Mouse (Mus musculus): ENCODE results near the gene Msh3. TPM values are rescaled to one million over a fixed set of nuclear protein-coding genes. Genes with fewer than 3 reads are reported as not detected.

Gene Msh3
- polyA plus RNA-seq, 1 experiment from 2014 or later: 20.9 TPM

DNA sequence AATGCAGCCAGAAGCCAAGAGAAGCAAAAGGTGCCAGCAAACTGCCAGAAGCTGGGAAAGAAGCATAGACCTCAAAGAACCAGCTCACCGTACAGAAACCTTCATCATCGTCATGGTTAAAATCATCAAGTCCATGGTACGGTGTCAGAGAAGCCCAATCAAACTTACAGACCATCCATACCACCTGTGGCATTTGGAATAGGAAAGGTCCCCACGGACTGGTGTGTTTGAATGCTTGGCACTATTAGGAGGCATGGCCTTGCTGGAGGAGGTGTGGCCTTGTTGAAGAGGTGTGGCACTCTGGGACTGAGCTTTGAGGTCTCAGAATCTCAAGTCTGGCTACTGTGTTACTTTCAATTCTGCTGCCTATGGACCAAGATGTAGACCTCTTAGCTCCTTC lies 58.3 kb downstream of the Msh3 start:
- H3K4me1 ChIP-seq (ENCODE audit: control insufficient read depth, insufficient read depth, low read length): peaks cover 4% of the 10 kb centered on the region
- ATAC-seq (replicated peaks; ENCODE audit: insufficient number of reproducible peaks, low FRiP score, low TSS enrichment): no peak
- no peaks in the 10 kb centered on the region for H3K9me3 ChIP-seq (replicated peaks; ENCODE audit: control insufficient read depth, low read length)
- no peak overlapping the region for H3K9ac ChIP-seq (ENCODE audit: low read depth, low read length)
- H3K4me2 ChIP-seq: no peak overlapping the region
- H3K27me3 ChIP-seq (ENCODE audit: control insufficient read depth, insufficient read depth, low read length): no peaks in the 10 kb centered on the region
- H3K36me3 ChIP-seq (ENCODE audit: control insufficient read depth, insufficient read depth, low read length): peaks cover 2% of the 10 kb centered on the region; the same call in 1 of the 2 replicates
- no peak overlapping the region for H3K4me3 ChIP-seq (ENCODE audit: low read depth, low read length)
- H3K27ac ChIP-seq (ENCODE audit: low read depth, low read length): no peak overlapping the region
- 87% methylated on average over 4 of the region's 4 CpGs for WGBS (ENCODE audit: insufficient replicate concordance)

DNA sequence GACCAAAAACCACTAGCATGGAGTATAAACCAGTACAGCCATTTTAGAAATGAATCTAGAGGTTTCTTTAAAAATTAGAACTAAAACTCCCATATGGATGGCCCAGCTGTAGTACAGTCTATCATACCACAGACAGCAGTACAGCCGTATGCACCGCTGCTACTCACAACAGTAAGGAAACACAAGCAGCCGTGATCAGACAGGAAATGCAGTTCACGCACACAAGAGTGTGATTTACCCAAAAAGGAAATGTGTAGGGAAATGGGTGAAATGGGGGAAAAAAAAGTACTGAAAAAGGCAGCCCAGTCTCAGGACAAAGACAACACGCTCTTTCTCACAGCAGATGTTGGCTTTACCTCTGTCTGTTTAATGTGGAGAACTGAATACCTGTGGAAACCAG lies 60.9 kb downstream of the Msh3 start:
- no peak overlapping the region for H3K4me2 ChIP-seq
- no peaks in the 10 kb centered on the region for H3K4me1 ChIP-seq (ENCODE audit: control insufficient read depth, insufficient read depth, low read length)
- H3K36me3 ChIP-seq (ENCODE audit: control insufficient read depth, insufficient read depth, low read length): peaks cover 2% of the 10 kb centered on the region; the same call in 1 of the 2 replicates
- 71% methylated on average over 5 of the region's 5 CpGs for WGBS (ENCODE audit: insufficient replicate concordance)
- H3K9ac ChIP-seq (ENCODE audit: low read depth, low read length): no peak overlapping the region
- H3K9me3 ChIP-seq (replicated peaks; ENCODE audit: control insufficient read depth, low read length): no peaks in the 10 kb centered on the region
- no peak overlapping the region for H3K27ac ChIP-seq (ENCODE audit: low read depth, low read length)
- no peak for ATAC-seq (replicated peaks; ENCODE audit: insufficient number of reproducible peaks, low FRiP score, low TSS enrichment)
- H3K4me3 ChIP-seq (ENCODE audit: low read depth, low read length): no peak overlapping the region
- no peaks in the 10 kb centered on the region for H3K27me3 ChIP-seq (ENCODE audit: control insufficient read depth, insufficient read depth, low read length)

DNA sequence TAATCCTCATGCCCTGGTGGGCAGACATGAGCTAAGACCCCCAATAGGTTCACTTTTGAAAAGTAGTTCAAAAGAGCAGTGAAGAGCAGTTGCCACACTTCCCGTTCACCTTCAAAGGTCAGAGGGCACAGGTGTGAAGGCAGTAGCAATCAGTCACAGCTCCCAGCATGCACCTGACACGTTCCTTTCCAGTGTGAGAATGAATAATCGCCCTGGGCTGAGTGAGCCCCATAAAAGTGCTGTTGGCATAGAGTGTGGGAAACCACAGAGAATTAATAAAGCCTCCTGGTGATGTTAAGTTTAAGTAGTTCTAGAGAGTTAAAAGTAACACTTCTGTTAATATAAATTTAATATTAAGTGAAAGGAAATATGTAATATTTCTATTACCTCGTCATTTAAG lies 63.2 kb downstream of the Msh3 start:
- Histone ChIP-seq H3K4me3 (ENCODE audit: low read depth, low read length) (no peak overlapping the region), H3K27ac (ENCODE audit: low read depth, low read length) (no peak overlapping the region), H3K9me3 (replicated peaks; ENCODE audit: control insufficient read depth, low read length) (no peaks in the 10 kb centered on the region), H3K4me1 (ENCODE audit: control insufficient read depth, insufficient read depth, low read length) (no peaks in the 10 kb centered on the region), H3K4me2 (no peak overlapping the region), H3K27me3 (ENCODE audit: control insufficient read depth, insufficient read depth, low read length) (no peaks in the 10 kb centered on the region), H3K9ac (ENCODE audit: low read depth, low read length) (no peak overlapping the region), H3K36me3 (ENCODE audit: control insufficient read depth, insufficient read depth, low read length) (no peaks in the 10 kb centered on the region; the same call in 1 of the 2 replicates)
- 82% methylated on average over 4 of the region's 4 CpGs for WGBS (ENCODE audit: insufficient replicate concordance)
- ATAC-seq (replicated peaks; ENCODE audit: insufficient number of reproducible peaks, low FRiP score, low TSS enrichment): no peak

DNA sequence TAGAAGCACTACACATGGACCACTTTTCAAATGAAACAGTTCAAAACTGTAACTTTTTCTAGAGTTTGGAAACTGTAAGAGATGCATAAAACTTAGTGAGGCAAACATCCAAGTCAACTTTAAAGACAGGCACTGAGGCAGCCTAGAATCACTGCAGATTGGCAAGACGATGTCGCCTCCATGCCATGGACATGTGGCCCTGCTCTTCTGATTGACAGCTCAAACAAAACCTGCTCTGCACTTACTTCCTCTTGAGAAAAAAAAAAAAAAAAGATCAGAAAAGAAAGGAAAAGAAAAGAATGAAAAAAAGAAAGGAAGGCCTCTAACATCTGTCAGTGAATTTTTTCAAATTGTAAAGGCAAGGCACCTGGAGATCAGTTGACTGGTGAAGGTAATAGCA lies 77.8 kb downstream of the Msh3 start:
- no peak for ATAC-seq (replicated peaks; ENCODE audit: insufficient number of reproducible peaks, low FRiP score, low TSS enrichment)
- 81% methylated on average over 2 of the region's 2 CpGs for WGBS (ENCODE audit: insufficient replicate concordance)
- Histone ChIP-seq H3K4me2 (no peak overlapping the region), H3K27ac (ENCODE audit: low read depth, low read length) (no peak overlapping the region), H3K9me3 (replicated peaks; ENCODE audit: control insufficient read depth, low read length) (no peaks in the 10 kb centered on the region), H3K27me3 (ENCODE audit: control insufficient read depth, insufficient read depth, low read length) (no peaks in the 10 kb centered on the region), H3K4me1 (ENCODE audit: control insufficient read depth, insufficient read depth, low read length) (peaks cover 9% of the 10 kb centered on the region; the same call in 1 of the 2 replicates), H3K36me3 (ENCODE audit: control insufficient read depth, insufficient read depth, low read length) (no peaks in the 10 kb centered on the region), H3K4me3 (ENCODE audit: low read depth, low read length) (no peak overlapping the region), H3K9ac (ENCODE audit: low read depth, low read length) (no peak overlapping the region)

DNA sequence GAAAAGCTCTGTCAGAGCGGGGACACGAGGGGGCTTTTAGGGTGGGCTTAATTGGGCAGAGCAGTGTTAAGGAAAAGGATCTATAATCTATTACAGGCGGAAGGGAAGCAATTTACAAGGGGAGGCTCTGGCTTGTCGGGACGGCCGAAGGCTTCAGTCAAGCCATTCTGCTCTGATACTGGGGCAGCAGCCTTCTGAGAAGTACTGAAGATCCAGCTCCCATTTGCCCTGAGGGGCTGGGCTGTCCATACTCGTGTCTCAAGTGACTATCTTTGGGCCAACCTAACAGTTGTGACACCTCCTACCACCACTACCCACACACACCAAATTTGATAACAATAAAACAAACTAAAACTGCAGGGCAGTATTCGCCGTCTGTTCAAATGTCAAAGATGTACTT lies 79.5 kb downstream of the Msh3 start:
- no peak overlapping the region for H3K4me3 ChIP-seq (ENCODE audit: low read depth, low read length)
- H3K4me2 ChIP-seq: no peak overlapping the region
- H3K9ac ChIP-seq (ENCODE audit: low read depth, low read length): no peak overlapping the region
- no peaks in the 10 kb centered on the region for H3K9me3 ChIP-seq (replicated peaks; ENCODE audit: control insufficient read depth, low read length)
- H3K36me3 ChIP-seq (ENCODE audit: control insufficient read depth, insufficient read depth, low read length): no peaks in the 10 kb centered on the region
- no peaks in the 10 kb centered on the region for H3K27me3 ChIP-seq (ENCODE audit: control insufficient read depth, insufficient read depth, low read length)
- WGBS (ENCODE audit: insufficient replicate concordance): 87% methylated on average over 9 of the region's 9 CpGs
- no peak overlapping the region for H3K27ac ChIP-seq (ENCODE audit: low read depth, low read length)
- H3K4me1 ChIP-seq (ENCODE audit: control insufficient read depth, insufficient read depth, low read length): peaks cover 9% of the 10 kb centered on the region; the same call in 1 of the 2 replicates
- no peak for ATAC-seq (replicated peaks; ENCODE audit: insufficient number of reproducible peaks, low FRiP score, low TSS enrichment)

DNA sequence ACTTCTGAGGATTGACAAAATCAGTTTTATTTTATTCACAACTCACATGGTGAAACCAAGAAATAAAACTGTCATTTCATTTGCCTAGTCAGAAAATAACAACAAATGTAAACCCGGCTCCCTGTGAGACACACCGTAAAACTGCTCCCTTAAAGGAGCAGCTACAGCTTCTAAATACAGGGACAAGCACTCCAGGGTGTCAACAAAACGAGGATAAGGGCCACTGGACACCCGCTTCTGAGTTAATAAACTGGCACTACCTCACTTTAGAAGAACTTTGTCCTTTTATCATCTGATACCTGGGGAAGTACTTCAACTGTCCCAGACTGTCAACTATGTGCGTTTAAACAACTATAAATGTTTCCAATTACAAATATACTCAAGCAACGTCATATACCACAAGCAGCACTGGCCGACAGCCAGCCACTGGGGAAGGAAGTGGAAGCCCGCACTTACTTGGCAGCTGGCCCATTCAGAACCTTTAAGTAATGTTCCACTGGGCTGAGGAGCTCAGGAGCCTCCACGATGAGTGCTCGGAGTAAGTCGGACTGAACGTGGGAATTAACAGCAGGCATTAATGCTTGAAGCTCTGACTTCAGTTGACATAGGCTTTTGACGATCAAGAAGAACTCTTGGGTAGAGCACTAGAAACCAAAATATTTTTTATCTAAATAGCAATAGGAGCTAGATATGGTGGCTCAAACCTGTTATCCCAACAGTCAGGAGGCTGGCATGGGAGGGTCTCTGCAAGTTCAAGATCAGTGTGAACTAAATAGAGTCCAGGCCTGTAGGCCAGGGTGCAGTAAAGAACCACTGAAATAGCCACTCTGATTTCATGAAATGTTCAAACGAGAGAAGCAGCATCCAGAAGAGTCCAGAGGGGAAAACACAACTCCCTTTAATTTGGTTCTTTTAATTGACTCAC lies 80.3 kb downstream of the Msh3 start:
- Histone ChIP-seq H3K9me3 (replicated peaks; ENCODE audit: control insufficient read depth, low read length) (no peaks in the 10 kb centered on the region), H3K4me1 (ENCODE audit: control insufficient read depth, insufficient read depth, low read length) (peaks cover 9% of the 10 kb centered on the region; the same call in 1 of the 2 replicates), H3K36me3 (ENCODE audit: control insufficient read depth, insufficient read depth, low read length) (no peaks in the 10 kb centered on the region), H3K9ac (ENCODE audit: low read depth, low read length) (no peak overlapping the region), H3K4me2 (peak overlapping the region; percentile 11; the same call in 1 of the 2 replicates), H3K4me3 (ENCODE audit: low read depth, low read length) (no peak overlapping the region), H3K27ac (ENCODE audit: low read depth, low read length) (peak overlapping the region; percentile 22; the same call in 1 of the 2 replicates), H3K27me3 (ENCODE audit: control insufficient read depth, insufficient read depth, low read length) (no peaks in the 10 kb centered on the region)
- WGBS (ENCODE audit: insufficient replicate concordance): 59% methylated on average over 14 of the region's 14 CpGs
- ATAC-seq (replicated peaks; ENCODE audit: insufficient number of reproducible peaks, low FRiP score, low TSS enrichment): no peak

DNA sequence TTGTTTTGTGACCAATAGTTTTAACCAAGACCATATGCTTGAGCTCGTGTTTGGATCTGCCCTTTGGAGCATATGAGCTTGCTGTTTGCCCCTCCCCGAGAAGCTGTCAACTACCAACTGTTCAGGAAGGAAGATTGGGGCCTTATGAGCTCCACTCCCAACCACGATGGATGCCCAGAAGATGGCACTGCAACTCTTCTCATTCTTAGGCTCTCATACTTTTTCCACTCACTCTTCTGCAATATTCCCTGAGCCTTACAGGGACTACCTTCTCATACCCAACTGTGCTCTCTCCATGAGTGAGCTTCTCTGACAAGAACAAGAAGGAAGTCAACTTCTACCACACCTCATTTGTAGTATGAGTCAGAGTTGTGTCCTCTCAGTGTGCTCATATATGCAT lies 87.7 kb downstream of the Msh3 start:
- no peak for ATAC-seq (replicated peaks; ENCODE audit: insufficient number of reproducible peaks, low FRiP score, low TSS enrichment)
- Histone ChIP-seq H3K9ac (ENCODE audit: low read depth, low read length) (no peak overlapping the region), H3K27ac (ENCODE audit: low read depth, low read length) (no peak overlapping the region), H3K4me3 (ENCODE audit: low read depth, low read length) (no peak overlapping the region), H3K4me2 (no peak overlapping the region), H3K4me1 (ENCODE audit: control insufficient read depth, insufficient read depth, low read length) (no peaks in the 10 kb centered on the region), H3K36me3 (ENCODE audit: control insufficient read depth, insufficient read depth, low read length) (no peaks in the 10 kb centered on the region), H3K27me3 (ENCODE audit: control insufficient read depth, insufficient read depth, low read length) (no peaks in the 10 kb centered on the region), H3K9me3 (replicated peaks; ENCODE audit: control insufficient read depth, low read length) (no peaks in the 10 kb centered on the region)
- WGBS (ENCODE audit: insufficient replicate concordance): 82% methylated on average over 3 of the region's 3 CpGs

DNA sequence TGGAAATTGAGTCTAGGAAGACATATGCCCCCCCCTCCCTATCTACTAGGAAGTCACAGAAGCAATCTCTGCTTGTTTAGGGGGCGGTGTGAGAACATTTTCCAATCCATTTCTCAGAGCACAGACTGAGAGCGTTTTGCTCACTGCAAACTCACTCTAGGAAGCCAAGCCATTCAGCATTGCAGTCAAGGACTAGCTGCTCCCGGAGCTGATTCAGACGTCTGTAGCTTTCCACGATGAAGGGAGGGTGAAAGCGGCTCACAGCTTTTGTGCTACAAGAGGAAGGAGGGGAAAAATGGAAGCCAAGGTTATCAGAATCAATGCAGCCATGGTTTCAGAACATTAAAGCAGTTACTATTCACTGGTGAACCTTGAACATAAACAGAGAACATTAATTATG lies 91.2 kb downstream of the Msh3 start:
- no peak overlapping the region for H3K4me2 ChIP-seq
- ATAC-seq (replicated peaks; ENCODE audit: insufficient number of reproducible peaks, low FRiP score, low TSS enrichment): no peak

DNA sequence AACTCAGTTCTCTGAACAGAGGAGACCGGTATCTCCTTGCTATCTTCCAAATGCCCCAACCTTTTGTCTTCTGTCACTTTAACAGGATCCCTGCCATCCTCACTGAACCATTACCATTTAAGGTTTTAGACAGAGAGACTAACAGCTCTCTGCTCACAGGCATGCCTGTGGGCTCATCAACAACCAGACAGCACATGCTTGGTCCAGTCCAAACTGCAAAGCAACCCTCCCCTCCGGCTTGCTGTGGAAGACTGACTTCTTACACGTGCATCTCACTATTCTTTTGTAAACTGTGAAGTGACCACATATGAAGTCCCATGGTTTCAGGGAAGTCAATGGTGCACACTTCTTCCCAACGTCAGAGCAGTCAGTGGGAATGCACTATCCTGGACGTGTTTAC lies 93.5 kb downstream of the Msh3 start:
- Histone ChIP-seq H3K36me3 (ENCODE audit: control insufficient read depth, insufficient read depth, low read length) (no peaks in the 10 kb centered on the region), H3K4me1 (ENCODE audit: control insufficient read depth, insufficient read depth, low read length) (no peaks in the 10 kb centered on the region), H3K27me3 (ENCODE audit: control insufficient read depth, insufficient read depth, low read length) (no peaks in the 10 kb centered on the region), H3K9me3 (replicated peaks; ENCODE audit: control insufficient read depth, low read length) (no peaks in the 10 kb centered on the region), H3K4me3 (ENCODE audit: low read depth, low read length) (no peak overlapping the region), H3K9ac (ENCODE audit: low read depth, low read length) (no peak overlapping the region), H3K4me2 (no peak overlapping the region), H3K27ac (ENCODE audit: low read depth, low read length) (no peak overlapping the region)
- 68% methylated on average over 5 of the region's 5 CpGs for WGBS (ENCODE audit: insufficient replicate concordance)
- ATAC-seq (replicated peaks; ENCODE audit: insufficient number of reproducible peaks, low FRiP score, low TSS enrichment): no peak

More for the DNA sequence above, 91.2 kb downstream of the Msh3 start:
- no peaks in the 10 kb centered on the region for H3K4me1 ChIP-seq (ENCODE audit: control insufficient read depth, insufficient read depth, low read length)
- H3K9ac ChIP-seq (ENCODE audit: low read depth, low read length): no peak overlapping the region
- H3K4me3 ChIP-seq (ENCODE audit: low read depth, low read length): no peak overlapping the region
- no peak overlapping the region for H3K27ac ChIP-seq (ENCODE audit: low read depth, low read length)
- 87% methylated on average over 6 of the region's 6 CpGs for WGBS (ENCODE audit: insufficient replicate concordance)
- H3K9me3 ChIP-seq (replicated peaks; ENCODE audit: control insufficient read depth, low read length): no peaks in the 10 kb centered on the region
- H3K36me3 ChIP-seq (ENCODE audit: control insufficient read depth, insufficient read depth, low read length): no peaks in the 10 kb centered on the region
- no peaks in the 10 kb centered on the region for H3K27me3 ChIP-seq (ENCODE audit: control insufficient read depth, insufficient read depth, low read length)
